Mouse (Mus musculus) lung, adult 2 months (tissue): ENCODE results near the gene Stxbp6.

ENCODE experiments used
- CTCF ChIP-seq: fragments of 200-500 bp; IDR thresholded peaks from 2 replicates; pipeline ENCODE4 v1.5.1; 2011; ENCODE audit warnings: mild to moderate bottlenecking, low read length, control low read depth; ENCODE audit not compliant: insufficient read depth
- POLR2A ChIP-seq: fragments of 200-500 bp; IDR thresholded peaks from 2 replicates; pipeline ENCODE4 v1.6.1; 2011; ENCODE audit warnings: low read depth, mild to moderate bottlenecking, control low read depth, low read length, borderline replicate concordance; ENCODE audit errors: extremely low read depth

DNA sequence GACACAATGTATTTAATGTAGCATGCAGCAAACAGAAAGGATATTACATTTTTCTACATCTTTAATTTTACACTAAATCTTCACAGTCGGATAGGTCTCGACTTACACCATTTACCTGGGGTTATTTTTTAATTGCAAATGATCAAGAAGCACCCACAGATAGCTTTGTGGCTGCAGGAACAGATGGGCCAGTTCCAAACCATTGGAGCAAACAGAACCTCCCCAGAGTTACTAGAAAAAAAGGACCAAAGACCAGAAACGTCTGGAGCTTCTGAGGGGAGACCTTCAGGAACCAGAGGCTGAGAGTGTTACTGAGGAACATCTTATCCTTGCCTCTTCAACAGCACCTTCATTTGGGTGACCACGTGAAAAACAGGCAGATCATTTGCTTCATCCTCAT, 85.5 kb downstream of the Stxbp6 start:
- TF ChIP-seq POLR2A (no peak), CTCF (no peak)
